Mouse (Mus musculus) heart, postnatal 0 days (tissue): ENCODE measurements around the gene Nsmce3.

Source experiments
- CTCF ChIP-seq: IDR thresholded peaks from 2 replicates; pipeline ENCODE4 v1.5.1; 2016; ENCODE audit warnings: antibody characterized with exemption, control low read depth, low read depth
- EP300 ChIP-seq: IDR thresholded peaks from 2 replicates; pipeline ENCODE4 v1.6.1; 2016; ENCODE audit warnings: antibody characterized with exemption, low read depth

DNA sequence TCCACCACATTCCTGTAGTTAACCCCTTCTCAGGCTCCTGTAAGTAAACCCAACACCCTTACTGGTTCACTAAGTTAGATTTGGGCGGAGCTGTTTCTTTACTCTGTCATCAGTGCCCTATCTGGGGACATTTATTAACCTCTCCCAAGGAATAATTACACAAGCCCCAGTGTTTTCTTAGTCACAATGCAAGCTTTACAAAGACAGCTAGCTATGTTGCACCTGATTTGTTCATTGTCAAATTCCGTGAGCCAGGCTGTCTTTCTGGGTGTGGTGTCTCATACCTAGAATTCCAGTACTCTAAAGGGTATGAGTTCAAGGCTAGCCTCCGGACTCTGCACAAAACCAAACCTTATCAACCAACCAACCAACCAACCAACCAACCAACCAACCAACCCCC is 32.7 kb upstream of the Nsmce3 start:
- TF ChIP-seq CTCF (no peak), EP300 (no peak)
